Mouse (Mus musculus) brain, embryonic 14.5 days (tissue): ENCODE data around the gene Rnf103.

ENCODE experiments used
- CTCF ChIP-seq: fragments of 200-500 bp; IDR thresholded peaks from 2 replicates; pipeline ENCODE4 v1.5.1; 2012; ENCODE audit warnings: inconsistent platforms, mild to moderate bottlenecking, moderate library complexity, borderline replicate concordance; ENCODE audit not compliant: insufficient read depth, insufficient read length; ENCODE audit errors: extremely low read depth
- POLR2A ChIP-seq: fragments of 200-500 bp; IDR thresholded peaks from 2 replicates; pipeline ENCODE4 v1.6.1; 2012; ENCODE audit warnings: mild to moderate bottlenecking, inconsistent platforms, borderline replicate concordance; ENCODE audit not compliant: poor library complexity, insufficient read depth, insufficient read length, severe bottlenecking; ENCODE audit errors: extremely low read depth

- no peak for TF ChIP-seq CTCF
- TF ChIP-seq POLR2A, result no peak
These were observed 31.9 kb downstream of the Rnf103 start for GRCm38 (mm10) chr6:71525556-71525955.
